Mouse (Mus musculus) heart, postnatal 4 days (tissue): ENCODE measurements around the gene Carmil3. TPM values are rescaled to one million over a fixed set of nuclear protein-coding genes. Genes with fewer than 3 reads are reported as not detected.
A peak's percentile ranks its signal among the peaks of the same experiment; 100 is the strongest.

ENCODE experiments used
- DNase-seq: peaks from one replicate; pipeline ENCODE4 v3.0.0; 2021
- total RNA-seq, 2 experiments: library from RNA; stranded (reverse); gene quantifications; 2 replicates each; pipeline ENCODE4 v1.2.3; 2021

The Carmil3 gene
- total RNA-seq, result 1 to 10 TPM; 2.9 to 5.9 TPM

GRCm38 (mm10) chr14:55490361-55491201, at the start of gene Carmil3:
Carmil3 (plus strand) TSS chr14:55490651.
- DNase-seq, result peak; percentile 63

- DNase-seq, result no peak
These were observed 32.8 kb upstream of the Carmil3 start for GRCm38 (mm10) chr14:55457693-55458092.

GRCm38 (mm10) chr14:55458273-55458672, 32.2 kb upstream of the Carmil3 start:
- peak; percentile 71 for DNase-seq

GRCm38 (mm10) chr14:55458761-55459160, 31.7 kb upstream of the Carmil3 start:
- DNase-seq, result no peak

- no peak for DNase-seq
These were observed 30.7 kb upstream of the Carmil3 start for GRCm38 (mm10) chr14:55459796-55460195.

GRCm38 (mm10) chr14:55460297-55460696, 30.2 kb upstream of the Carmil3 start:
- no peak for DNase-seq

GRCm38 (mm10) chr14:55461757-55462156, 28.7 kb upstream of the Carmil3 start:
- DNase-seq, result no peak

GRCm38 (mm10) chr14:55466481-55466880, 24.0 kb upstream of the Carmil3 start:
- DNase-seq, result no peak

- DNase-seq, result no peak
These were observed 23.3 kb upstream of the Carmil3 start for GRCm38 (mm10) chr14:55467108-55467507.

GRCm38 (mm10) chr14:55468301-55468741, 22.1 kb upstream of the Carmil3 start:
- DNase-seq, result peak; percentile 32

- no peak for DNase-seq
These were observed 21.4 kb upstream of the Carmil3 start for GRCm38 (mm10) chr14:55469041-55469440.

GRCm38 (mm10) chr14:55469821-55470220, 20.6 kb upstream of the Carmil3 start:
- no peak for DNase-seq

- no peak for DNase-seq
These were observed 19.6 kb upstream of the Carmil3 start for GRCm38 (mm10) chr14:55470806-55471205.

- no peak for DNase-seq
These were observed 14.8 kb upstream of the Carmil3 start for GRCm38 (mm10) chr14:55475654-55476053.

GRCm38 (mm10) chr14:55477421-55477820, 13.0 kb upstream of the Carmil3 start:
- DNase-seq, result no peak

- no peak for DNase-seq
These were observed 12.6 kb upstream of the Carmil3 start for GRCm38 (mm10) chr14:55477829-55478228.

- DNase-seq, result peak; percentile 83
These were observed 11.5 kb upstream of the Carmil3 start, which contains the start of gene Dhrs4 for GRCm38 (mm10) chr14:55478651-55479599. Dhrs4 (plus strand) TSS chr14:55478758.

GRCm38 (mm10) chr14:55479629-55480028, 10.8 kb upstream of the Carmil3 start:
- no peak for DNase-seq

- no peak for DNase-seq
These were observed 5.9 kb upstream of the Carmil3 start for GRCm38 (mm10) chr14:55484430-55485085.

- no peak for DNase-seq
These were observed 3.6 kb upstream of the Carmil3 start for GRCm38 (mm10) chr14:55486836-55487235.

- DNase-seq, result peak; percentile 64
These were observed 911 bp downstream of the Carmil3 start for GRCm38 (mm10) chr14:55491291-55491833.

- DNase-seq, result no peak
These were observed 1.7 kb downstream of the Carmil3 start for GRCm38 (mm10) chr14:55492103-55492502.
